Comparison of ENCODE assay signal across 12 mouse cellular contexts in the genomic region with DNA sequence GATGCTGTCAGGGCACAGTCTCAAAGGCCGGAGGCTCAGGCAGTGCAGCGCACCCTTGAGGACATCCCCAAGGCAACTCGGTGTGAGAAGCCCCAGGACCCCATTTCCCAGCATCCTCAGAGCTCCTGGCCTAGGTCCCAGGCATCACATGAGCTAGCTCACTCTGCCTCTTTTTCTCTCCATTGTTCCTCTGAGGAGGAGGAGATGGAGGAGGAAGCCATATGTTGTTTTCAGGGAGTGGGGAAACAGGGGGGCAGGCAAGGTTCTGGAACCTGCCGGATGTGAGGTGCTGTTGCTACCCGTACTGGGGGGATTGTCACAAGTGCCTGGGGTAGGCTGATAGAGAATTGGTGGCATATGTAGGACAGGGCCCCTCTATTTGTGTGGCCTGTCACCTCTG. TPM values are rescaled to one million over a fixed set of nuclear protein-coding genes. Genes with fewer than 3 reads are reported as not detected.
DNase-seq lines count a peak whose midpoint lies in the region; ATAC-seq and TF ChIP-seq lines count a peak whose summit lies in the region.
"Had no signal": no experiment of that assay in that cellular context is flagged by ENCODE, and none has a peak within 500 bp of the region (broad histone marks: within the 10 kb centered on the region; RNA-seq: fewer than 3 reads in every experiment).

No protein-coding gene starts in this region.

- no peaks in the 10 kb centered on the region for H3K36me3 ChIP-seq in midbrain, embryonic 16.5 days (ENCODE audit: control insufficient read depth, insufficient read depth, low read length)
- no peaks in the 10 kb centered on the region for H3K36me3 ChIP-seq in midbrain, embryonic 10.5 days
- H3K36me3 ChIP-seq: embryonic facial prominence, embryonic 12.5 days; limb, embryonic 13.5 days had no signal

- intact Hi-C loops in left cerebral cortex, adult 2 months (cut with DNase I) = loop anchor here (1.0 to 2.0 kb wide), 2 partner anchors 15 to 104 kb away; no protein-coding TSS in a partner anchor

- H3K4me1 ChIP-seq in midbrain, embryonic 16.5 days (ENCODE audit: control insufficient read depth, insufficient read depth, low read length) = no peaks in the 10 kb centered on the region
- H3K4me1 ChIP-seq in midbrain, embryonic 10.5 days = no peaks in the 10 kb centered on the region
- H3K4me1 ChIP-seq: embryonic facial prominence, embryonic 12.5 days; limb, embryonic 13.5 days had no signal

- no peaks in the 10 kb centered on the region for H3K27me3 ChIP-seq in midbrain, embryonic 16.5 days (ENCODE audit: control insufficient read depth, insufficient read depth, low read depth, low read length)
- H3K27me3 ChIP-seq in midbrain, embryonic 10.5 days (ENCODE audit: low read depth, poor library complexity, severe bottlenecking) = no peaks in the 10 kb centered on the region
- H3K27me3 ChIP-seq: embryonic facial prominence, embryonic 12.5 days; limb, embryonic 13.5 days had no signal

- H3K9ac ChIP-seq in midbrain, embryonic 16.5 days (ENCODE audit: low read depth, low read length) = no peak overlapping the region
- H3K9ac ChIP-seq: embryonic facial prominence, embryonic 12.5 days; limb, embryonic 13.5 days had no signal

- no peak overlapping the region for H3K4me2 ChIP-seq in midbrain, embryonic 16.5 days (ENCODE audit: low read length)
- H3K4me2 ChIP-seq: embryonic facial prominence, embryonic 12.5 days; limb, embryonic 13.5 days had no signal

- no peak for DNase-seq in midbrain, embryonic 10.5 days (ENCODE audit: low spot score)
- DNase-seq in frontal cortex, postnatal 36 days (ENCODE audit: low spot score in 2 of 2) = peak; percentile 69 to 77
- DNase-seq in left cerebral cortex, adult 2 months (ENCODE audit: extremely low spot score in 1 of 2, low spot score in 2 of 2) = peak; percentile 43 to 73
- peak; percentile 64 to 75 for DNase-seq in right cerebral cortex, postnatal 36 days (ENCODE audit: low spot score in 2 of 2)
- DNase-seq in MN1 (ENCODE audit: low spot score) = no peak
- no peak for DNase-seq in thymus, postnatal 10 days (ENCODE audit: low spot score in 2 of 2)
- DNase-seq: heart, postnatal 14 days; kidney, adult 9 months; thymus, adult 18-20 months had no signal

- WGBS in midbrain, embryonic 16.5 days = 66% methylated on average over 5 of the region's 5 CpGs
- 72% methylated on average over 5 of the region's 5 CpGs for WGBS in midbrain, embryonic 10.5 days

- TF ChIP-seq CTCF in left cerebral cortex, adult 2 months (IDR thresholded peaks at IDR 0.05) = no peak; the same call in 1 of the 2 replicates

- H3K9me3 ChIP-seq in midbrain, embryonic 16.5 days (replicated peaks; ENCODE audit: control insufficient read depth, low read length, poor library complexity, severe bottlenecking) = no peaks in the 10 kb centered on the region; the same call in 1 of the 2 replicates
- no peaks in the 10 kb centered on the region for H3K9me3 ChIP-seq in midbrain, embryonic 10.5 days (replicated peaks)
- H3K9me3 ChIP-seq: embryonic facial prominence, embryonic 12.5 days; limb, embryonic 13.5 days had no signal

- no peak overlapping the region for H3K27ac ChIP-seq in midbrain, embryonic 16.5 days (ENCODE audit: low read length)
- no peak overlapping the region for H3K27ac ChIP-seq in midbrain, embryonic 10.5 days (replicated peaks)
- H3K27ac ChIP-seq in left cerebral cortex, adult 2 months = peak overlapping the region; percentile 83
- H3K27ac ChIP-seq: embryonic facial prominence, embryonic 12.5 days; limb, embryonic 13.5 days had no signal

- no peak overlapping the region for H3K4me3 ChIP-seq in midbrain, embryonic 16.5 days (ENCODE audit: low read depth, low read length)
- no peak overlapping the region for H3K4me3 ChIP-seq in midbrain, embryonic 10.5 days
- H3K4me3 ChIP-seq in left cerebral cortex, adult 2 months = no peak overlapping the region
- H3K4me3 ChIP-seq: embryonic facial prominence, embryonic 12.5 days; limb, embryonic 13.5 days had no signal

- ATAC-seq in midbrain, embryonic 16.5 days = peak; percentile 25; the same call in 1 of the 2 replicates

RNA-seq across cellular contexts. Expression of a gene that starts 12.4 kb away (rescaled TPM):
- polyA plus RNA-seq in midbrain, embryonic 16.5 days (2015; fragmentation: Nextera tagmentation; extraction: Ambion mirVana) = 23.5 and 24.4 TPM in 2 replicates
- polyA plus RNA-seq in midbrain, embryonic 10.5 days (2016; fragmentation: Nextera tagmentation; extraction: Ambion mirVana) = 11.8 and 12.7 TPM in 2 replicates
- 10 to 100 TPM; 34.2 to 35.1 TPM for total RNA-seq in left cerebral cortex, adult 2 months (2021)

RNA-seq across cellular contexts. Expression of a gene that starts 20.3 kb away (rescaled TPM):
- 0.80 and 0.82 TPM in 2 replicates for polyA plus RNA-seq in midbrain, embryonic 16.5 days (2015; fragmentation: Nextera tagmentation; extraction: Ambion mirVana)
- 0.53 and 0.83 TPM in 2 replicates for polyA plus RNA-seq in midbrain, embryonic 10.5 days (2016; fragmentation: Nextera tagmentation; extraction: Ambion mirVana)
- 1 to 10 TPM; 3.3 to 3.7 TPM for total RNA-seq in left cerebral cortex, adult 2 months (2021)

RNA-seq across cellular contexts. Expression of a gene that starts 31.5 kb away (rescaled TPM):
- 1.2 and 1.4 TPM in 2 replicates for polyA plus RNA-seq in midbrain, embryonic 16.5 days (2015; fragmentation: Nextera tagmentation; extraction: Ambion mirVana)
- polyA plus RNA-seq in midbrain, embryonic 10.5 days (2016; fragmentation: Nextera tagmentation; extraction: Ambion mirVana) = 0.47 and 0.89 TPM in 2 replicates
- total RNA-seq in left cerebral cortex, adult 2 months (2021) = 1 to 10 TPM; 2.6 to 3.7 TPM

RNA-seq across cellular contexts. Expression of a gene that starts 49.5 kb away (rescaled TPM):
- 150 and 155 TPM in 2 replicates for polyA plus RNA-seq in midbrain, embryonic 16.5 days (2015; fragmentation: Nextera tagmentation; extraction: Ambion mirVana)
- polyA plus RNA-seq in midbrain, embryonic 10.5 days (2016; fragmentation: Nextera tagmentation; extraction: Ambion mirVana) = 100 and 101 TPM in 2 replicates
- total RNA-seq in left cerebral cortex, adult 2 months (2021) = 100 to 1,000 TPM; 220 to 238 TPM

RNA-seq across cellular contexts. Expression of a gene that starts 57.9 kb away (rescaled TPM):
- 10.0 and 12.3 TPM in 2 replicates for polyA plus RNA-seq in midbrain, embryonic 16.5 days (2015; fragmentation: Nextera tagmentation; extraction: Ambion mirVana)
- 0.75 and 1.4 TPM in 2 replicates for polyA plus RNA-seq in midbrain, embryonic 10.5 days (2016; fragmentation: Nextera tagmentation; extraction: Ambion mirVana)
- 10 to 100 TPM; 53.9 to 70.1 TPM for total RNA-seq in left cerebral cortex, adult 2 months (2021)

Comparison
In these comparisons a context has a peak if more than half of its experiments do, and no peak if none do; other contexts are left out.
1. DNase-seq: peak in frontal cortex, postnatal 36 days (2 of 2), left cerebral cortex, adult 2 months (2 of 2) and right cerebral cortex, postnatal 36 days (2 of 2); none in midbrain, embryonic 10.5 days (single experiment), MN1 (single experiment) and thymus, postnatal 10 days (0 of 2).